Mouse (Mus musculus): ENCODE data around the gene Spred3.
"Not testable (repeated sequence)": the region's sequence is repeated elsewhere in the genome, so short reads cannot be mapped to it uniquely, and the experiment has no call there.

Spred3 gene

DNA sequence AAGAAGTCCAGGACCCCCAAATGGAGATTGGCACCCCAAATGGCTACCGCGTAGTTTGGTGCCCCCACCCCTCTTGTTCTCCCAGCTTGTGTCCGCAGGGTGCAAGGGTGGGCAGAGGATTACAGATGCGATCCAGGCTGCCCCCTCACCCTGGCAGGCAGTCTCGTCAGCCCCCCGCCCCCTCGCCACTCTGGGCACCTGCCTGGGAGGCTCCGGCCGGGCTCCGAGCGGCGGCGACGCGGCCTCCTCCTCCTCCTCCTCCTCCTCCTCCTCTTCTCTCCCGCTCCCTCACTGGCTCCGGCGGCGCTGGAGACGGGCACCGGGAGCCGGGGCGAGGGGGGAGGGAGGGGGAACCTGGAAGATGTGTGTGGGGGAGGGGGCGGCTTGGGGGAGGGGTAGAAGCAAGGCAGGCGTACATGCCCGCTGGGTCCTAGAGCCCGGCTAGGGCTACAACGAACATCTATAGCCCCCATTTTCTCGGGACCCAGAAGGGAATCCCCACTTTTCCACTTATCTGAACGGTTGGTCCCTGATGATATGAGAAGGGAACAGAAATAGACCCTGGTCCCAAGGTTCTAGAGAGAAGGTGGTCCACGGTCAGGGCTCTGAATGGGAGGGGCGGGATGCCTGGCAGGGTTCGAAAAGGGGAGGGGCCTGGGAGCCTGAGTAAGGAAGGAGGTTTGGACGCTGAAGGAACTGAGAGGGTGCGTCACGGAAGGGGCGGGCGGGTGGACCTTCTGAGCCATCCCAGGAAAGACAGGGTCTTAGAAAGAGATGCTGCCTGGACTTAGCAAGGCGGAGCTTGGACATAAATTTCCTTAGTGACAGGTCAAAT, 763 bp downstream of the Spred3 start:
- DNase-seq (ENCODE audit: extremely low spot score), result peak; percentile 92

DNA sequence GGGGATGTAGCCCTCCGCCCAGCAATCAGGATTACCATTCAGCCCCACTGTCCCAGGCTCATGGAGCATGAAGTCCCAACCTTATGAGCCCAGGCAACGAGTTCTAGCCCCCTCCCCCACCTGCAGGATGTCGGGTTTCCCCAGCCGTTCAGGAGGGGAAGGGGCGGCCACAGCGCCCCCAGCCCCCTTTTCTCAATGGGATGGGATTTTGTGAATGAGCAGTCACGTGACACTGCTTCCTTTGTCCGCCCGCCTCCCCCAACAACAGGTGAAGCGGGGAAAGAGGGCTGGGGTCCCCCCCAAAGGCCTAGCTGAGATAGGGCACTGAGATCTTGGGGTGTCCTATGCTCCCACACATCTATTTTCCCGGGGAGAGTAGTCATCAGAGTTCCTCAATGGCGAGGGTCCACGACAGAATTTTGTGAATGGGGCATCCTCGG, 1.4 kb downstream of the Spred3 start:
- DNase-seq (ENCODE audit: extremely low spot score), result peak; percentile 72

DNA sequence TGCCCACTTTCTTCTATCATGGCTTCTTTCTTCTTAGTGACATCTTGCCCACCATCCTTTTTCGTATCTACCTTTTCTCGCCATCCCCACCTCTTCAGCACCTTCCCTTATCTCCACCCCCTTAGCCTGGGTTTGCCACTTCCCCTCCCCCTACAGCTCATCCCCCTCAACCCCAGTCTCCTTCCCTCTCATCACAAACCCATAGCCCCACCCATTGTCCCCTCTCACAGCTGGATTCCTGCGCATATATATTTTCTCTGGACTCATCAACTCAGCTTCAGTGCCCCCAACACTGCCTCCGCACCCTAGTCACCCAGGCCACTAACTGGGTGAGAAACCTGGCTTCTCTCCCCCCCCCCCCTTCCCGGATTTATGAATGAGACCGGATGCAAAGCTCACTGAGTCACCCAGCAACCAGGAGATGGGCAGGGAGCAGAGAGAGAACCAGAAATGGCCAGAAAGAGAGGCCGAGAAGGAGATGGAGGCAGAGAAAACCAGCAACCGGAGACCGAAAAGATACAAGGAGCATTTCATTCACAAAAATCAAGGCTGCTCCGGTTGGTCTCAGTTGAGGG, 2.0 kb downstream of the Spred3 start:
- peak; percentile 39 for DNase-seq (ENCODE audit: extremely low spot score)

DNA sequence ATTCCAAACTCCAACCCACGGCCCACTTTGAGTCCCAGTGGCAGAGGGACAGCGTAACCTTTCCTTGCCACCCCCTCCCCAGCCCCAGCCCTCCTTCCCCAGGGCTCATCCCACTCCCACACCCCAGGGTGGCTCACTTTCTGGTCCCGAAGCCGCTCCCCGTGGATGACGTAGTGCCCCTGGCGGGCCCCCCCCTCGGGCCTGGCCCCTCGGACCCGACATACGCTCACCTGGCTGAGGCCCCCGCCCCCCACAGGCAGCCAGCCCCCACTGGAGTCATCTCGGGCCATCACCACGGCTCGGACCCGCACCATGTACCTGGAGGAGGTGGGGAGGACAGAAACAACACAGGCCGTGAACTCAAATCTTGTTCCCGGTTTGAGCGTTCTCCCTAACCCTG, 2.6 kb downstream of the Spred3 start:
- DNase-seq (ENCODE audit: extremely low spot score), result no peak

DNA sequence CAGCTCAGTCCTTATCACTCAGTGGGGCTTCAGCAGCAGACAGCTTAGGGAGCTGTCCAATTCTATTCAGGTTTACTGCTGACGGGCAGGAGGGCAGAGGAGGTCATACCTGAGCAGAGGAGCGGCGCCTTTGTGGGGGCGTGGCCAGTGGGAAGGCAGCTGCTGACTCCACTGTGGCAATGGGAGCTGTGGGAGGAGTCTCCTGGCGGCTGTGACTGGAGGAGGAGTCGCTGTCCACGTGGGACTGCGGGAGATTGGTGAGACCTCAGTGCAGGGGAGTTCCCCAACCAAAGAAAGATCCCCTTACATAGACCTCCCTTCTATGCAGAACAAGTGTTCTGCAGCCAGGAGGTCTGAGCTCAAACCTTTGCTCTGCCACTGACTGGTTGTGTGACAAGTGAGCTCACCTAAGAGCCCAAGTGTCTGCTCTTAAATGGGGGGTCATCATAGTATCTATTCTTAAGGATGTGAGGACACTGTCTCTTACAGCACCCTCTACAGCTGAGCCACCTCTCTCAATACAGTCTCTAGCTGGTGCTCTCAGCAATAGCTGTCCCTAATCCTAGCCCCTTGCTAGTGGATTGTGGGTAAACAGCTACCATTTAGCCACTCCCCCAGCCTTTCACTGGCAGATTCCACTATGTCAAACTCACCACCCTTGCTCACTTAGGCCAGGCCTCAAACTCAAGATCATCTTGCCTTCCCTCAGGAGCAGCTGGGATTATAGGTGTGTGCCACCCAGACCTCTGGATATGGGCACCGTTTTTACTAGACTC, 7.3 kb downstream of the Spred3 start:
- DNase-seq (ENCODE audit: extremely low spot score), result peak; percentile 48

DNA sequence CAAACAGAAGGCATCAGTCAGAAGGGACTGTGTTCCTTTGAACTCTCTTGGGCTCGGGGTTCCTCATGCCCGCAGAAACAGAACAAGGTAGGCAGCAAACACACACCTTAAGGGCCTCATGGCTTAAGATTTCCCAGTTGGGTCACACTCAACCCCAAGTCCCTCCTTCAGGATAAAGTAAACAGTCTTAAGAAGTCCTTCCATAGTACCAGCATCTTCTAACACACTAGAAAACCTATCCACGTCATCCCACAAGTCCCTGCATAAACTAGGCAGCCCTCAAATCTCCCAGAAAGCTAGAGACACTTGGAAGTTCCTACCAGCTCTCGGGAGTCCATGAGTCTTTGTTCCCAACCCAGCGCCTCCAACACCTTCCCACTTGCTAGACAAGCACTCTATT, 7.9 kb downstream of the Spred3 start:
- DNase-seq (ENCODE audit: extremely low spot score), result no peak

DNA sequence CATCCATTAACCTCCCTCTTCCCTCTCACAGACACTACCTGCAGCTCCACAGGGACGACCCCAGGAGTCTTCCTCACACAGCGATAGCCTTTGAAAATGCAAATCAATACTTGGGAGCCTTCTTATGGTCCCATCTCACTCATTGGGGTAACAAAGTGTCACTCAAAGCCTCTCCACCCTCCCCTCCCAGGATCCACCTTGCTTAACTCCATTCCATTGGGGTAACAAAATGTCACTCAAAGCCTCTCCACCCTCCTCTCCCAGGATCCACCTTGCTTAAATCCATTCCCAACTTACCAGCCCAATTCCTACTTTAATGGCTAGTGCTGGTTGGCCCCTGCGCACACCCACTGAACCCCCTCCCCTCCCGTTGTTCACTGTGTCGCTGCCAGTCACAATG, 11.9 kb downstream of the Spred3 start:
- no peak for DNase-seq (ENCODE audit: extremely low spot score)

DNA sequence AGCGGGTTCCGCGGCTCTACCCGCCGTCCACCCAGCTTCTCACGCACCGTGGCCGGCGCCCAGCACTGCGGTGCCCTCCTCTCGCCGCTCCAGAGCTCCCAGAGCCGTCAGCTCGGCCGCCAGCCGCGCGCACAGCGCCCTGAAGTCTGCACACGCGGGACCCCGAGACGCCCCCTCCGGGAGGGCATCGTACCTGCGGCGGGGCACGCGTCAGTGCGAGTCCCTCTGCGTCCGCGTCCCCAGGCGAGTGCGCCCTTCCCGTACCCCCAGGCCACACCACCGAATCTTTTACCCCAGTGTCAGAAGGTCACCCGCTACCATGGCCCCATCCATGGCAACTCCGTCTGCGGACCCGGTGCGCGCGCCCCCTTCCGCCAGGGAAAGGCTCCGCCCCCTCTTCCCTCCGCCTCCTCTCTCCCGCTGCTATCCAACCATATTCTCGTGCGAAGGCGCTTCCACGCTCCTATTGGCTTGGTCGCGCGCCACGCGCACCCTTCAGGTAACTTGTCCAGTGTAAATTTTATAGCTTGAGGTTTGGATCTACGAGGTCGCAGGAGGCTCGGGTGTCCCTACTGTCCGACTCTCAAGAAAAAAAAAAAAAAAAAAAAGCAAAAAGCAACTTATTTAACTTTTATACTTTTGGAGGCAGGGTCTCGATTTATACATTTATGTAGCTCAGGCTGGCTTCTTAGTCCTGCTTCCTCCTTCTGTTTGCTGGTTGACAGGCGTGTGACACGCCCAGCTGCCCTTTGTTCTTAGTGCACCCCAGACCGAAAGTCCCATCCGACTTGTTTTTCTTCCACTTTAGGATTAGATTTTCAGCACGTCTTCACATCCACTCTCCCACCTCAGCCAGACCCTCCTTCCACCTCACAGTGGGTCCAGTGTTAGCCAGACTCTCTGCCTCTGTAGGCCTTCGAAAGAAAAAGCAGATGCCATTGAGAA, 14.1 kb downstream of the Spred3 start, which contains the start of gene Fam98c:
Gene Fam98c (minus strand): TSS at position 397 of the 945 bp plus-strand sequence.
- peak; percentile 86 for DNase-seq (ENCODE audit: extremely low spot score)

DNA sequence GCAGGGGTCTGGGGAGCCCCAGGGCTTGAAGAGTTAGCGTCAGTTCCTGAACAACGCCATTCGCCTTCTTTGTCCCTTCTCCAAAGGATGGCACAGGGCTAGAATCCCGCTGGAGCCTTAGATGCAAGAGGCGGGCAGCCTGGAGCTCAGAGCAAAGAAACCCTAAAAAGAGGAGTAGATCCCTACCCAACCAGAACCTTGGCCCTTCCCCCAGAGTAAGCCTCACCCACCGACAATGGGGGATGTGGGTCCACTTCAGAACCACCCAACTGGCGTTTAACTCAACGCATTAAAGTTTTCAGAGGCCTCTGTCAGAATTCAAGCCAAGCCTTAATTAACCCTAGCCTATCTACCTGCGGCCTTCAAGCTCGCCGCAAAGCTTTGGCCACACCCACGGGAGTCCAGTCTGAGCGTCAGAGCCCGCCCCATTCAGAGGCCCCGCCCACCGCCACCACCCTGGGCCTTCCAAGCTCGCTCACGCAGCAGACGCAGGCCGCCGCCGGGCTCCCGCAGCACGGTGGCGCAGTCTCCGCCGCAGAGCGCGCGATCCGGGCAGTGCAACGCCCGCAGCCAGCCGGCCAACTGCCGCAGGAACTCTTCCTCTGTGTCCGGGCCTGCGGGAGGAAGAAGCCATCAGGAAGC, 14.9 kb downstream of the Spred3 start:
- peak; percentile 85 for DNase-seq (ENCODE audit: extremely low spot score)

DNA sequence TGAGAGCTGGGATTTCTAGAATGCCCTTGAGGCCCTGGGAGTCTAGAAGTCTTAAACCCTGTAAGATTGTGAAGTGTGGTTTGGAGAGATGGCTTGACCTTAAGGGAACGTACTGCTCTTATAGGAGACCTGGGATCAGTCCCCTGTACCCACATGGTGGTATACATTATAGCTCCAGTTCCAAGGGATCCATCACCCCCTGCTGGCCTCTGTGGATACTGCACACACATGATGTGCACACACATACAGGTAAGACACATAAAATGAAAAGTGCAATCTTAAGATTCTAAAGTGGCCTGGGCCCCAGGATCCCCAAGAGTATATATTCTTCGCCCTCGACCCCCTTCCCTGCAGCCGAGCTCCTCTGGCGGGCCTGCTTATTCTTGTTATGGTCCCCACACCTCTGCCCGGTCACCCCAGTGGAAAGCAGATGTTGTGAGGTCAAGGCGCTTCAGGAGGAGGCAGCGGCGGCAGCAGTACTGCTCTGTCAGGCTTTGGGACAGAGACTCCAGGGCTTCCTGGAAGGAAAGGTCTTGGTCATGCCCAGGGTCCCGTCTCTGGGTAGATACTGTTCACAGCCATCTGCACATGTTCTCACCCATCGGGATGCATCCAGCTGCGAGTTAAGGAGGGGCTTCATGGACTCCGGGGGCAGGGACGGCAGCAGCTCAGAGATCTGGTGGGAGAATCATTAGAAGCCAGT, 16.0 kb downstream of the Spred3 start:
- no peak for DNase-seq (ENCODE audit: extremely low spot score)

DNA sequence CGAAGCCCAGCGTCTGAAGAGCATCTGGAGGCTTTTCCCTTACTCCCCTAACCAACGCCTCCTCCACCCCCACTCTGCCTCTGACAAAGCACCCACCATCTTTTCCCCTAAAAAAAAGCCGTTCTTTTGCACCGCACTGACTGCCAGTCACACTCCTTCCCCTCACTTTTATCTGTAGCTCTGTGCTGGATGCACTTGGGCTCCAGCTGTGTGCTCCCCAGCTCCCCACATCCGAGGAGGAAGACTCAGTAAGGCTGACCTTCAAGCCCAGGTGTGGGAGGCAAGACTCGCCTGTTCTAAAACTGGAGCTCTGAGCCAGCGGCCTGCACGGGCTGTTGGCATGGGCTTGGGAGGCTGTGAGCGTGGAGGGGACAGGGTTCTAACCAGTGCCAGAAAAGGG, 18.7 kb downstream of the Spred3 start:
- no peak for DNase-seq (ENCODE audit: extremely low spot score)

DNA sequence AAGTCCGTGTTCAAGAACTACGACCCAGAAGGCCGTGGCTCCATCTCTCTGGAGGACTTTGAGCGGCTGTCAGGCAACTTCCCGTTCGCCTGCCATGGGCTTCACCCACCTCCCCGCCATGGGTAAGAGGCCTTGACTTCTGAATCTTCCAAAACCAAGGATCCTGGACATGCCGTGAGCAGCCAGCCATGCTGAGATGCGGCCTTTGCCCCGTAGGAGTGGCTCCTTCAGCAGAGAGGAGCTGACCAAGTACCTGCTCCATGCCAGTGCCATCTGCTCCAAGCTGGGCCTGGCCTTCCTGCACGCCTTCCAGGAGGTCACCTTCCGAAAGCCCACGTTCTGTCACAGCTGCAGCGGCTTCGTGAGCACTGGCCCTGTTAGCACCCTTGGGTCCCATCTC, 21.4 kb downstream of the Spred3 start:
- DNase-seq (ENCODE audit: extremely low spot score), result no peak

DNA sequence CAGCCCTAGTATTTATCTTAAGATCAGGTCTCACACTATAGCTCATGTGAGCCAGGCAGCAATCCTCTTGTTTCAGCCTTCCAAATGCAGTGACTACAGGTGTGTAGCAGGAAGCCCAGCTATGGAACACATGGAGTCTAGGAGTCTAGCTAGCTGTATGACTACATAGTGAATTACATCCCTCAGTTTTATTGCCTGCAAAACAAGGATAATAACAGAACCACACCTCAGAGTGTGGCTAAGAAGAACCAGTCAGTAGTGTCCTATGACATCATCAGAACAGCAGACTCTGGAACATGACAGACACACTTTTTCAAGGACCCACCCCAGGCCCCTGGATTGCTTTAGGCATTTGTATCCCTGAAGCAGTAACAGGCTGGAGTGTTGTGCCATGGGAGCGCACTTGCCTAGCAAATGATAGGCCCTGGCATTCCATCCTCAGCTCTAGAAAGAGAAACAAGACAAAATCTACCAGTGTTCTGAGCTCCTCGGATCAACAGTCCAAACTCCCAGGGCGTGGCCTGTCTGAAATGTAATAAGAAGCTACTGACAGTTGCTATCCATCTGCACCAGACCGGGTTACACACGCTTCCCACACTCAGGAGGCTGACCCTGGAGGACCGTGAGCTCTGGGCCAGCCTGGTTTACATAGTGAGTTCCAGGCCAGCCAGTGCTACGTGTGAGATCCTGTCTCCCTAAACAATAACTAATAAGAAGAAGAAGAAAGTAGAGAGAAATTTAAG, 23.4 kb downstream of the Spred3 start:
- DNase-seq (ENCODE audit: extremely low spot score), result no peak

DNA sequence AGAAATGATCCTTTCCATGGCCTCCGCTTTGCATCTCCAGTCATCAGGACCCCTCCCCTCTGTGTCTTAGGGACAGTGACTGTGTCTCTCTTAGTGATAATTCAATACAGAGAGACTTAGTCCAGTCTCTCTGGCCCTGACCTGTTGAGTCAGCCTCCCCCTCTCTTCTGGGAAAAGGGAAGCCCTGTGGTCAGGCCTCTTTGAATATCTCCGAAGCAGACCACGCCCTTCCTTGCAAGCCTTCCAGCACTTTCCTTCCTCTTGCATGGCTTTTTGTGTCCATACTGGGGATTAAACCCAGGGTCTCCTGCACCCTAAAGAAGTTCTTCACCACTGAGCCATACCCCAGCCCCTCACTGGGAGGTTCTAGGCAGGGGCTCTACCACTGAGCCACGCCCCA, 26.2 kb downstream of the Spred3 start:
- no peak for DNase-seq (ENCODE audit: extremely low spot score)

DNA sequence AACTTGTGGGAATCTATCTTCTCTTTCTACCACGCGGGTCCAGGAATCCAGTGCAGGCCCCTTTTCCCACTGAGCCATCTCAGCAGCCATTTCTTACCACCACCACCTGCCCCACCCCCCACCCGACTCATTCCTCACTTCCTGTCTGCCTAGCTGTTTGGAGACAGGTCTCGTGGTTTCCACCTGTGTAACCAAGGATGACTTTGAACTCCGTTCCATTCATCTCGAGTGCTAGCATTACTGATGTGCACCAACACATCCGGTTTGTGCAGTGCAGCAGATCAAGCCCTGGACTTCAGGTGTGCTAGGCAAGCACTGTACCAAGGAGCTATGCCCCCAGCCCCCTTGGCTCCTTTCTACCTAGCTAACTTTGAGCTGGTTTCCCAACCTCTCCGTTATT, 28.8 kb downstream of the Spred3 start:
- DNase-seq (ENCODE audit: extremely low spot score), result no peak

DNA sequence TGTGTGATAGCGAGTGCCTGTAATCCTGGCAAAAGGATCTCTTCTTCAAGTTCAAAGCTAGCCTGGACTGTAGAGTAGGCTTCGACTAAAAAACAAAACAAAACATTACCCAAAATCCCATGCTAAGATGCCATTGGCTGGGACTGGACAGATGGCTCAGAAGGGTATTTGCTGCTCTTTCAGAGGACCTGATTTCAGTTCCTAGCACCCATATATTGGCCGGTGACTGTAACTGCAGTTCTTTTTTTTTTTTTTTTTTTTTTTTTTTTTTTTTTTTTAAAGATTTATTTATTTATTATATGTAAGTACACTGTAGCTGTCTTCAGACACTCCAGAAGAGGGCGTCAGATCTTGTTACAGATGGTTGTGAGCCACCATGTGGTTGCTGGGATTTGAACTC, 31.0 kb downstream of the Spred3 start:
- DNase-seq (ENCODE audit: extremely low spot score), result not testable (repeated sequence)

DNA sequence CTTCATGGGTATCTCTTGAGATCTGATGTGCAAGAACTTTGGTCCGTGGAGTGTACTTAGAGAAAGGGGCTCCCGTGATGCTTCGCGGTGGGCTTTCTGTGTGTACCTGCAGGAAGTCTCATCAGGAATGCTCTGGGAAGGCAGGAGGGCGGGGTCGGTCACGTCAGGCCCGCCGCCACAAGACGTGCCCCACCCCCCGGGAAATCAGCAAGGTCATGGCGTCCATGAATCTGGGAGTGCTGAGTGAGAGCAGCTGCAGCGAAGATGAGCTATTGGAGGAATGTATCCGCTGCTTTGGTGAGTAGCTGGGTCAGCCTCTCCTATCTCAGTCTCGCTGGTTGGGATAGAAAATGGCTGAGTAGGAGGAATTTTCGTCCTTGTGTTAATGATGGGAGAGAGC, 32.8 kb downstream of the Spred3 start:
- no peak for DNase-seq (ENCODE audit: extremely low spot score)

DNA sequence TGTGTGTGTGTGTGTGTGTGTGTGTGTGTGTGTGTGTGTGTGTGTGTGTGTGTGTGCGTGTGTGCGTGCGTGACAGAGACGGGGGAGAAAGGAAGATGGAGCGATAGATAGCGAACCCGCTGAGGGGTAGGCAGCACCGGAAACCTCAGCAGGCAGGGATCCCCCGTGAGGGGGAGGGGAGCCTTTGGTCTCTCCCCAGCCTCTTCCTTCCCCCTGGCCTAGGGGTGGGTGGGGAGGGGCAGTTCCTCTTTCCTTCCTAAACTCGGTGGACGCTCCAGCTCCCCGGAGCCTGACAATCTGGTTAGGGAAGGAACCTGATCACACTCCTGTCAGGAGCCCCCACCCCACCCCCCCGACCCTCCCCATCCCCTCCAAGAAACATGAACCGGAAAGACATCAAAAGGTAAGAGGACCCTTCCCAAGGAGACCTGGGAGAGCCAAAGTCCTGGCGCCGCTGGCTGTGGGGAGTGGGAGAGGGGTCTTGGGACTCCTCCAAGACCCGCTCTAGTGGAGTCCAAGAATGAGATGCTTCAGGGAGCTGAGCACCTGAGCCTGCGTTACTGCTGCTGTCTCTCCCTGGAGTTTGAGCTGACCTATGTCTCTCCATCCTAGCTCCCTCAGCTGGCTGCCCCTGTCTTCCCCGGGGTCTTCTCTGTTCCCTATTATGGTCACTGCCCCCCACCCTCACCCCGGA, 35.4 kb downstream of the Spred3 start, which contains the start of gene Rasgrp4:
Gene Rasgrp4 (plus strand): TSS at position 159 of the 694 bp plus-strand sequence.
- peak; percentile 39 for DNase-seq (ENCODE audit: extremely low spot score)

DNA sequence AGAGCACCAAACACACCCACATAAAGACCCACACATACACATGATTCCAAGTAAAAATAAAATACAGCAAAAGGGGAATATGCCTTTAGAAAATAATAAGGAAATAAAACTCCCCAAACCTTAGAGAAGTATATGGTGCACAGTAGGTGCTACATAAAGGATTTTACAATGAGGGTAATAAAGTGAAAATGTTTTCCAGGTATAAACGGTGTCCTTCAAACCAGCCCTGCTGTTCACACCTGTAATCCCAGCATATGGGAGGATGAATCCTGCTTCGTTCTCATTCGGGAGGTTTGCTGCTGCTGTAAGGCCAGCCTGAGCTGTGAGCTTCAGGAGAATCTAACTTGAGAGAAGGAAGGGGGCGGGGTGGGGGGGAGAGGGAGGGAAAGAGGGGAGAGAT, 36.0 kb downstream of the Spred3 start:
- no peak for DNase-seq (ENCODE audit: extremely low spot score)

Measured in embryo, embryonic 9.5 days (tissue).